Mouse (Mus musculus): Measurements from ENCODE around the gene Defa17. TPM values are rescaled to one million over a fixed set of nuclear protein-coding genes. Genes with fewer than 3 reads are reported as not detected.
"Not testable (repeated sequence)": the region's sequence is repeated elsewhere in the genome, so short reads cannot be mapped to it uniquely, and the experiment has no call there.

Gene Defa17
- not detected for total RNA-seq (2021)
- long read RNA-seq, experiment 1, result 0 reads
- long read RNA-seq, experiment 2, result 0 reads

DNA sequence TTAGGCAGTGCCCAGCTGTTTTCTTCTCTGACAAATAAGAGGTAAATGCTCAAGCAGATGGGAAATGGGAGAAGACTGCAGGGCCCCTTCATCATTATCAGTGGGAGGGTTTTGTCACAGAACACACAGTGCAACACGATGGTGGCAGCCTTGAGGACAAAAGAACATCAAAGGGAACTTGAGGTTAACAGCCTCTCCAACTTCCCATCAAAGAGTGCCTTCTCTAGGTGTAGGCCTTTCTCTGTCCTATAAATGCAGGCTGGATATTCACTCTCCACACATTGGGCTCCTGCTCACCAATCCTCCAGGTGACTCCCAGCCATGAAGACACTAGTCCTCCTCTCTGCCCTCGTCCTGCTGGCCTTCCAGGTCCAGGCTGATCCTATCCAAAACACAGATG is at the start of gene Defa17:
Gene Defa17, plus strand, starts transcription at position 301 of the 400 bp plus-strand sequence.
- H3K4me3 ChIP-seq; DNase-seq; H3K27ac ChIP-seq; intact Hi-C loops (cut with DNase I): not testable (repeated sequence)

GRCm38 (mm10) chr8:21617883-21618282 is 37.7 kb upstream of the Defa17 start, which contains the start of gene Defa26:
Defa26 (plus strand) TSS chr8:21618183.
- H3K4me3 ChIP-seq; intact Hi-C loops (cut with DNase I); H3K27ac ChIP-seq; DNase-seq: not testable (repeated sequence)

GRCm38 (mm10) chr8:21665497-21665896 is 9.9 kb downstream of the Defa17 start, which contains the start of gene Defa34:
Defa34 (plus strand) TSS chr8:21665797.
- intact Hi-C loops (cut with DNase I); H3K4me3 ChIP-seq; H3K27ac ChIP-seq; DNase-seq: not testable (repeated sequence)

DNA sequence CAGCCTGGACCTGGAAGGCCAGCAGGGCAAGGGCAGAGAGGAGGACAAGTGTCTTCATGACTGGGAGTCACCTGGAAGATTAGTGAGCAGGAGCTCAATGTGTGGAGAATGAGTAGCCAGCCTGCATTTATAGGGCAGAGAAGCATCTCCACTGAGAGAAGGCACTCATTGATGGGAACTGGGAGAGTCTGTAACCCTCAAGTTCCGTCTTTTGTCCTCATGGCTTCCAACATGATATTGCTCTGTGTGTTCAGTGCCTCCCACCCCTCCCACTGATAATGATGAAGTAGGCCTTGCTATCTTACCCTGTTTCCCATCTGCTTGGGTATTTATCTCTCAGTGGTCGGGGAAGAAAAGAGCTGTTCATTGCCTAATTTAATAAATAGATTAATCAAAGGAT is 48.0 kb downstream of the Defa17 start, which contains the start of gene AY761184:
Gene AY761184, minus strand, starts transcription at position 101 of the 400 bp plus-strand sequence.
- intact Hi-C loops (cut with DNase I); H3K27ac ChIP-seq; H3K4me3 ChIP-seq; DNase-seq: not testable (repeated sequence)

Other genes with a start within 250 kb of the Defa17 start
- not detected for gene Defa36, start 228.4 kb upstream of the Defa17 start, total RNA-seq (2021)
- not detected for gene Gm7849, start 199.2 kb upstream of the Defa17 start, total RNA-seq (2021)
- not detected for gene Defa20, start 146.5 kb upstream of the Defa17 start, total RNA-seq (2021)
- not detected for gene Defa32, start 126.7 kb upstream of the Defa17 start, total RNA-seq (2021)
- not detected for gene Defa37, start 90.4 kb upstream of the Defa17 start, total RNA-seq (2021)
- not detected for gene Defa28, start 72.8 kb upstream of the Defa17 start, total RNA-seq (2021)
- not detected for gene Gm7861, start 61.3 kb upstream of the Defa17 start, total RNA-seq (2021)
- gene Defa26, start 37.6 kb upstream of the Defa17 start, total RNA-seq (2021), result not detected
- gene Defa34, start 10.0 kb downstream of the Defa17 start, total RNA-seq (2021), result not detected
- not detected for gene AY761184, start 47.9 kb downstream of the Defa17 start, total RNA-seq (2021)
- gene Defa24, start 78.7 kb downstream of the Defa17 start, total RNA-seq (2021), result not detected
- not detected for gene Defb50, start 167.8 kb downstream of the Defa17 start, total RNA-seq (2021)
- gene Defb2, start 184.1 kb downstream of the Defa17 start, total RNA-seq (2021), result not detected
- gene Defb10, start 203.1 kb downstream of the Defa17 start, total RNA-seq (2021), result not detected
- not detected for gene Defb9, start 229.6 kb downstream of the Defa17 start, total RNA-seq (2021)

All from gastrocnemius, adult 2 months (tissue).